Mouse (Mus musculus) embryonic facial prominence, embryonic 15.5 days (tissue): ENCODE results near the gene Arhgap9. TPM values are rescaled to one million over a fixed set of nuclear protein-coding genes. Genes with fewer than 3 reads are reported as not detected.
A peak's percentile ranks its signal among the peaks of the same experiment; 100 is the strongest.

Experiments used
- ATAC-seq: fragments of 200-750 bp; cut with Nextera tagmentation; 2 replicates; pipeline ENCODE4 v1.8.0; 2017; ENCODE audit warnings: low read depth, moderate TSS enrichment; ENCODE audit not compliant: insufficient number of reproducible peaks, low FRiP score, low TSS enrichment
- H3K27ac ChIP-seq: fragments of 300-500 bp; sonication (generic); replicated peaks from 2 replicates; pipeline ENCODE4 v1.5.1; 2015; ENCODE audit warnings: mild to moderate bottlenecking, inconsistent platforms
- H3K27me3 ChIP-seq: fragments of 300-500 bp; sonication (generic); 2 replicates; pipeline ENCODE4 v1.6.1; 2015; ENCODE audit warnings: inconsistent platforms
- H3K36me3 ChIP-seq: fragments of 300-500 bp; sonication (generic); 2 replicates; pipeline ENCODE4 v1.6.1; 2015; ENCODE audit warnings: mild to moderate bottlenecking, inconsistent platforms
- H3K4me1 ChIP-seq: fragments of 300-500 bp; sonication (generic); 2 replicates; pipeline ENCODE4 v1.6.1; 2015; ENCODE audit warnings: inconsistent platforms
- H3K4me2 ChIP-seq: fragments of 300-500 bp; sonication (generic); replicated peaks from 2 replicates; pipeline ENCODE4 v1.6.1; 2015; ENCODE audit warnings: mild to moderate bottlenecking, inconsistent platforms
- H3K4me3 ChIP-seq: fragments of 300-500 bp; sonication (generic); replicated peaks from 2 replicates; pipeline ENCODE4 v1.5.1; 2015; ENCODE audit warnings: mild to moderate bottlenecking, inconsistent platforms
- H3K9ac ChIP-seq: fragments of 300-500 bp; sonication (generic); 2 replicates; pipeline ENCODE4 v1.6.1; 2015; ENCODE audit warnings: inconsistent platforms
- H3K9me3 ChIP-seq: fragments of 300-500 bp; sonication (generic); replicated peaks from 2 replicates; pipeline ENCODE4 v1.6.1; 2016; ENCODE audit warnings: inconsistent platforms
- WGBS: fragments of 180-500 bp; shearing (Covaris S2); methylation state at CpG from one replicate; pipeline ENCODE4 v1.1.7; 2015; 5-methylcytosine and 5-hydroxymethylcytosine counted together
- polyA plus RNA-seq: library from polyadenylated mRNA; unstranded; fragments of >200 nt; fragmentation: Nextera tagmentation; extraction: Ambion mirVana; gene quantifications from 2 replicates; pipeline ENCODE4 v1.2.1, GENCODE M21; 2015

Gene Arhgap9
- 5.1 and 5.2 TPM in 2 replicates for polyA plus RNA-seq

GRCm38 (mm10) chr10:127321621-127322020, at the start of gene Arhgap9:
Gene Arhgap9 (plus strand): TSS chr10:127321964.
- Histone ChIP-seq H3K27ac (no peak within 1 kb of the TSS), H3K27me3 (peaks cover 22% of the 10 kb centered on the region), H3K9ac (no peak within 1 kb of the TSS), H3K36me3 (no peaks in the 10 kb centered on the region), H3K4me1 (peaks cover 10% of the 10 kb centered on the region), H3K4me3 (no peak within 1 kb of the TSS), H3K9me3 (no peaks in the 10 kb centered on the region), H3K4me2 (no peak within 1 kb of the TSS)
- 62% methylated on average over 3 of the region's 3 CpGs for WGBS
- ATAC-seq = no peak

DNA sequence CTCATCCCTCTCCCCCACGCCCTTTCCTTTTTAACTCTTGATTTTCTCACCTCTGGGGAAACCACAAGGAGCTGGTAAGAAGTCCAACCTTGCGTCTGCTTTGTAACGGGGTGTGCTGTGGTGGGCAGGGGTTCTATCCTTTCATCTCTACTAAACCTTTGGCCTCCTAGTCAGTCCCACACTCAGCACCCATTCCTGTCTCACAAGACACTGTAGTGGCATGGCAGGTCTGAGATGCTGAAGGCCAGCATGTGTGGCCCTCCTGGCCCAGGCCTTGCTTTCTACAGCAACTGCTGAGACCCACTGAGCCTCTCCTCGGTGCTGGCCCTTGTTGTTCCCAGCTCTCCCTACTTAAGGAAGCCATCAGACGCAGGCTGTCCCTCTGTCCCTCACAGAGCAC, 49.4 kb upstream of the Arhgap9 start:
- no peaks in the 10 kb centered on the region for H3K27me3 ChIP-seq
- no peak for ATAC-seq
- H3K36me3 ChIP-seq = peaks cover 85% of the 10 kb centered on the region
- H3K9me3 ChIP-seq = no peaks in the 10 kb centered on the region
- H3K4me2 ChIP-seq = no peak overlapping the region
- WGBS = 89% methylated on average over 5 of the region's 5 CpGs
- no peak overlapping the region for H3K4me3 ChIP-seq
- H3K4me1 ChIP-seq = peaks cover 14% of the 10 kb centered on the region
- H3K9ac ChIP-seq = no peak overlapping the region
- no peak overlapping the region for H3K27ac ChIP-seq

GRCm38 (mm10) chr10:127274261-127275022, 47.3 kb upstream of the Arhgap9 start:
- Histone ChIP-seq H3K4me1 (no peaks in the 10 kb centered on the region; the same call in 1 of the 2 replicates), H3K36me3 (peaks cover 94% of the 10 kb centered on the region)

GRCm38 (mm10) chr10:127279730-127280129, 42.0 kb upstream of the Arhgap9 start:
- Histone ChIP-seq H3K36me3 (peaks cover 100% of the 10 kb centered on the region), H3K9ac (no peak overlapping the region), H3K4me1 (peaks cover 4% of the 10 kb centered on the region), H3K27ac (no peak overlapping the region), H3K9me3 (no peaks in the 10 kb centered on the region), H3K27me3 (no peaks in the 10 kb centered on the region), H3K4me2 (no peak overlapping the region), H3K4me3 (no peak overlapping the region)
- 88% methylated on average over 2 of the region's 2 CpGs for WGBS
- ATAC-seq = no peak

More at GRCm38 (mm10) chr10:127274261-127275022, 47.3 kb upstream of the Arhgap9 start:
- Histone ChIP-seq H3K27me3 (no peaks in the 10 kb centered on the region), H3K27ac (no peak overlapping the region), H3K9ac (no peak overlapping the region), H3K4me3 (no peak overlapping the region), H3K9me3 (no peaks in the 10 kb centered on the region), H3K4me2 (no peak overlapping the region)
- ATAC-seq = no peak
- 89% methylated on average over 11 of the region's 11 CpGs for WGBS

DNA sequence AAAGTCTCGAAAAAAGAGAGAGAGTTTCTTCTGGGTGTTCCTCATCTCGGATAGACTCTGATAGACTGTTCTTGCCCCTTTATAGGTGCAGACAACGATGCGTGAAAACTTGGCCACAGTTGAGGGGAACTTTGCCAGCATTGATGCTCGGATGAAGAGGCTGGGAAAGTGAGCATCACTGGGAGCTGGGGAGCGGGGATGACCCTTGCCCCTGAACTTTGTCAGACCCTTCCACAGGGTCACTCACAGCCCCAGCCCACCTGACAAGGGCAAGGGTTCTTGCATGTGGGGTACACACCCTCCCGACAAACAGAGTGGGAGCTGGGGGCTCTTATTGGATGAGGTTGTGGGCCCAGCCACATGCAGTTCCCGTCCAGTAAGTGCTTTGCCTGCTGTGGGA, 40.4 kb upstream of the Arhgap9 start:
- peaks cover 100% of the 10 kb centered on the region for H3K36me3 ChIP-seq
- H3K9ac ChIP-seq = no peak overlapping the region
- H3K27ac ChIP-seq = no peak overlapping the region
- H3K27me3 ChIP-seq = no peaks in the 10 kb centered on the region
- no peaks in the 10 kb centered on the region for H3K9me3 ChIP-seq
- no peak for ATAC-seq
- WGBS = 83% methylated on average over 8 of the region's 8 CpGs
- H3K4me1 ChIP-seq = peaks cover 19% of the 10 kb centered on the region
- no peak overlapping the region for H3K4me3 ChIP-seq
- H3K4me2 ChIP-seq = no peak overlapping the region

GRCm38 (mm10) chr10:127282620-127283215, 39.0 kb upstream of the Arhgap9 start:
- H3K36me3 ChIP-seq = peaks cover 98% of the 10 kb centered on the region
- no peak for ATAC-seq
- H3K4me1 ChIP-seq = peaks cover 33% of the 10 kb centered on the region
- no peaks in the 10 kb centered on the region for H3K9me3 ChIP-seq
- no peaks in the 10 kb centered on the region for H3K27me3 ChIP-seq
- no peak overlapping the region for H3K4me3 ChIP-seq
- no peak overlapping the region for H3K4me2 ChIP-seq
- H3K9ac ChIP-seq = no peak overlapping the region
- 82% methylated on average over 13 of the region's 13 CpGs for WGBS
- H3K27ac ChIP-seq = no peak overlapping the region

GRCm38 (mm10) chr10:127284105-127284622, 37.6 kb upstream of the Arhgap9 start:
- Histone ChIP-seq H3K27me3 (no peaks in the 10 kb centered on the region), H3K9ac (no peak overlapping the region), H3K36me3 (peaks cover 84% of the 10 kb centered on the region), H3K4me1 (peaks cover 39% of the 10 kb centered on the region), H3K4me3 (no peak overlapping the region), H3K27ac (no peak overlapping the region; the same call in 1 of the 2 replicates), H3K9me3 (no peaks in the 10 kb centered on the region), H3K4me2 (no peak overlapping the region)
- WGBS = 94% methylated on average over 7 of the region's 7 CpGs
- no peak for ATAC-seq

DNA sequence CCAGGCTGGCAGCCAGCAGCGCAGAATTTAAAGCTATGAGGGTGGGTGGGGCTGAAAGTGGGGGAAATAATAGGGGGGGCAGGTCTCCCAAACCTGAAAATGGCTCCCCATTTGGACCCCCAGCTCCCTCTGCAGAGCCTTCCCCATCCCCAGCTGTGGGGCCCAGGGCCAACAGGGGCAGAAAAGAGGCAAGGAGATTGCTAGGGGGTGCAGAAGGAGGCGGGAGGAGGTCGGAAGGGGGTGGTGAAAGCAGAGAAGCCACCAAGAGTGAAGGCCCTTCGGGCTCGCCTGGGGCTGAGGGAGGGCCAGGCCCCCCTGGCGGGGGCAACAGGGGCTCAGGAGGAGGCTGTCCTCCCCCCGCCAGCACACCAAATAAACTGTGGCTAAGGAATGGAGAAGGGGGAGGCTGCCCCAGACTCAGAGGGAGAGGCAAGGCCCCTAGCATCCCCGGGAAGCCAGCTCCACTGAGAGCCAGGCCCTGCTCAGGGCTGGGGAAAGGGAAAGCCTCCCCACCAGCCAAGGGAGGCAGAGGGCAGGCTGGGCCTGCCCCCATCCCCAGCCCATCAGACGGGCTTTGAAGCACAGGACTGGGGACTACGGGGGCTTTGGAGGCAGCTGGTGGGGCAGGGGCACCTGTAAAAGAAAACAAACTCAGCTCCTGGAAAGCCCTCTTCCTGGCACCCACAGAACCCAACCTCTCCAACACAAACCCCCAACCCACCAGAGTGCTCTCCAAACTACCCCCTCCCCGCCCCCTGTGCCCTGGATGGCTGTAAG, 36.9 kb upstream of the Arhgap9 start:
- H3K27me3 ChIP-seq = no peaks in the 10 kb centered on the region
- WGBS = 72% methylated on average over 11 of the region's 11 CpGs
- peaks cover 76% of the 10 kb centered on the region for H3K36me3 ChIP-seq
- H3K4me2 ChIP-seq = no peak overlapping the region
- H3K4me3 ChIP-seq = no peak overlapping the region
- H3K4me1 ChIP-seq = peaks cover 46% of the 10 kb centered on the region
- H3K27ac ChIP-seq = no peak overlapping the region
- no peak for ATAC-seq
- peak overlapping the region; percentile 12; the same call in 1 of the 2 replicates for H3K9ac ChIP-seq
- H3K9me3 ChIP-seq = no peaks in the 10 kb centered on the region

- Histone ChIP-seq H3K9ac (peak overlapping the region; percentile 12; the same call in 1 of the 2 replicates), H3K9me3 (no peaks in the 10 kb centered on the region), H3K27me3 (no peaks in the 10 kb centered on the region), H3K36me3 (peaks cover 69% of the 10 kb centered on the region), H3K4me3 (no peak overlapping the region), H3K4me2 (no peak overlapping the region), H3K27ac (no peak overlapping the region), H3K4me1 (peaks cover 48% of the 10 kb centered on the region)
- WGBS = 84% methylated on average over 13 of the region's 13 CpGs
- ATAC-seq = no peak
These were observed 36.1 kb upstream of the Arhgap9 start for GRCm38 (mm10) chr10:127285644-127286043.

- WGBS = 75% methylated on average over 7 of the region's 7 CpGs
- Histone ChIP-seq H3K36me3 (peaks cover 63% of the 10 kb centered on the region), H3K9ac (no peak overlapping the region)
These were observed 35.6 kb upstream of the Arhgap9 start for GRCm38 (mm10) chr10:127286194-127286593.

DNA sequence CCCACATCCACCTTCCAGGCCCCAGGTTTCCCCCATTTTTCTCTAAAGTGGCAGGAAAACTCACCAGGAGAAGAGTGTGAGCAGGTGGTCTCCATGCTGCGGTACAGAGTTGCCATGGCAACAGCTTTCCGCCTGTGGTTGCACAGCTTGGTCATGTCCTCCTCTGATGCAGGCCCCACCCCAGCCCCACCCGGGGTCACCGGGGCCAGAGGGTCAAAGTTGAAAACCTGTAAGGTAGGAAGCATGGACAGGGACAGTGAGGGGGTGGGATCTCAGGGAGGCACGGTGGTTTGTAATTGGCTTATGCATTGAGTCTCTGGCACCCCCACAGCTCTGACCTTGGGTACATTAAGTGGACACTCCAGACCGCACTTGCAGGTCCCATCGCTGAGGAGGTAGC, 35.0 kb upstream of the Arhgap9 start:
- Histone ChIP-seq H3K9me3 (no peaks in the 10 kb centered on the region), H3K9ac (peak overlapping the region; percentile 65; the same call in 1 of the 2 replicates), H3K27ac (no peak overlapping the region), H3K4me2 (peak overlapping the region; percentile 84; the same call in 1 of the 2 replicates), H3K4me3 (peak overlapping the region; percentile 71; the same call in 1 of the 2 replicates), H3K27me3 (no peaks in the 10 kb centered on the region), H3K4me1 (peaks cover 53% of the 10 kb centered on the region), H3K36me3 (peaks cover 58% of the 10 kb centered on the region)
- no peak for ATAC-seq
- WGBS = 54% methylated on average over 7 of the region's 7 CpGs

More at GRCm38 (mm10) chr10:127286194-127286593, 35.6 kb upstream of the Arhgap9 start:
- ATAC-seq = no peak
- H3K4me1 ChIP-seq = peaks cover 48% of the 10 kb centered on the region
- H3K9me3 ChIP-seq = no peaks in the 10 kb centered on the region
- no peak overlapping the region for H3K4me3 ChIP-seq
- no peaks in the 10 kb centered on the region for H3K27me3 ChIP-seq
- H3K4me2 ChIP-seq = no peak overlapping the region
- no peak overlapping the region for H3K27ac ChIP-seq
